Mouse (Mus musculus): Measurements from ENCODE around the gene Kcne3. TPM values are rescaled to one million over a fixed set of nuclear protein-coding genes. Genes with fewer than 3 reads are reported as not detected.

The Kcne3 gene
- 1 to 10 TPM; 1.0 to 1.1 TPM for total RNA-seq (2021)

GRCm38 (mm10) chr7:100176269-100176668 lies at the start of gene Kcne3:
Kcne3 (plus strand) TSS chr7:100176502.
- intact Hi-C loops (cut with DNase I), result loop anchor here (5.0 kb wide), 1 partner anchor 39 kb away; no protein-coding TSS in a partner anchor
- no peak for DNase-seq (ENCODE audit: low spot score)

- intact Hi-C loops (cut with DNase I), result no loop called here
- DNase-seq (ENCODE audit: low spot score), result no peak
Measured at GRCm38 (mm10) chr7:100126514-100126913, 49.8 kb upstream of the Kcne3 start.

- no peak for DNase-seq (ENCODE audit: low spot score)
- intact Hi-C loops (cut with DNase I), result no loop called here
Measured at GRCm38 (mm10) chr7:100128262-100129041, 47.9 kb upstream of the Kcne3 start.

- intact Hi-C loops (cut with DNase I), result no loop called here
- no peak for DNase-seq (ENCODE audit: low spot score)
Measured at GRCm38 (mm10) chr7:100130592-100130991, 45.7 kb upstream of the Kcne3 start.

- intact Hi-C loops (cut with DNase I), result no loop called here
- DNase-seq (ENCODE audit: low spot score), result no peak
Measured at GRCm38 (mm10) chr7:100132379-100132778, 43.9 kb upstream of the Kcne3 start.

GRCm38 (mm10) chr7:100137038-100137437 lies 39.3 kb upstream of the Kcne3 start:
- intact Hi-C loops (cut with DNase I), result loop anchor here (5.0 kb wide), 1 partner anchor 40 kb away; the partner anchor contains the start of gene Kcne3
- no peak for DNase-seq (ENCODE audit: low spot score)

- no peak for DNase-seq (ENCODE audit: low spot score)
- intact Hi-C loops (cut with DNase I), result loop anchor here (5.0 kb wide), 1 partner anchor 39 kb away; the partner anchor contains the start of gene Kcne3
Measured at GRCm38 (mm10) chr7:100138075-100138474, 38.2 kb upstream of the Kcne3 start.

GRCm38 (mm10) chr7:100140591-100140990 lies 35.7 kb upstream of the Kcne3 start:
- intact Hi-C loops (cut with DNase I), result no loop called here
- DNase-seq (ENCODE audit: low spot score), result no peak

GRCm38 (mm10) chr7:100148586-100148985 lies 27.7 kb upstream of the Kcne3 start:
- no peak for DNase-seq (ENCODE audit: low spot score)
- intact Hi-C loops (cut with DNase I), result no loop called here

- DNase-seq (ENCODE audit: low spot score), result no peak
- intact Hi-C loops (cut with DNase I), result no loop called here
Measured at GRCm38 (mm10) chr7:100150086-100150485, 26.2 kb upstream of the Kcne3 start.

GRCm38 (mm10) chr7:100150626-100151025 lies 25.7 kb upstream of the Kcne3 start:
- intact Hi-C loops (cut with DNase I), result no loop called here
- DNase-seq (ENCODE audit: low spot score), result no peak

- DNase-seq (ENCODE audit: low spot score), result no peak
- intact Hi-C loops (cut with DNase I), result loop anchor here (2.0 kb wide), 2 partner anchors 25 to 35 kb away; no protein-coding TSS in a partner anchor
Measured at GRCm38 (mm10) chr7:100157669-100158068, 18.6 kb upstream of the Kcne3 start.

- peak; percentile 92 for DNase-seq (ENCODE audit: low spot score)
- intact Hi-C loops (cut with DNase I), result loop anchor here (2.0 kb wide), 2 partner anchors 24 to 36 kb away; no protein-coding TSS in a partner anchor
Measured at GRCm38 (mm10) chr7:100159105-100159841, 17.0 kb upstream of the Kcne3 start, which contains the start of gene Lipt2. Lipt2 (plus strand) TSS chr7:100159277.

- intact Hi-C loops (cut with DNase I), result no loop called here
Measured at GRCm38 (mm10) chr7:100160006-100160405, 16.3 kb upstream of the Kcne3 start.

GRCm38 (mm10) chr7:100163506-100163905 lies 12.8 kb upstream of the Kcne3 start:
- intact Hi-C loops (cut with DNase I), result no loop called here
- no peak for DNase-seq (ENCODE audit: low spot score)

More at GRCm38 (mm10) chr7:100160006-100160405, 16.3 kb upstream of the Kcne3 start:
- no peak for DNase-seq (ENCODE audit: low spot score)

GRCm38 (mm10) chr7:100168654-100169053 lies 7.6 kb upstream of the Kcne3 start:
- no peak for DNase-seq (ENCODE audit: low spot score)

GRCm38 (mm10) chr7:100170756-100171155 lies 5.5 kb upstream of the Kcne3 start:
- no peak for DNase-seq (ENCODE audit: low spot score)
- intact Hi-C loops (cut with DNase I), result no loop called here

More at GRCm38 (mm10) chr7:100168654-100169053, 7.6 kb upstream of the Kcne3 start:
- intact Hi-C loops (cut with DNase I), result no loop called here

GRCm38 (mm10) chr7:100178016-100178890 lies 2.0 kb downstream of the Kcne3 start:
- peak; percentile 47 for DNase-seq (ENCODE audit: low spot score)
- intact Hi-C loops (cut with DNase I), result loop anchor here (5.0 kb wide), 1 partner anchor 41 kb away; no protein-coding TSS in a partner anchor

GRCm38 (mm10) chr7:100178891-100179233 lies 2.6 kb downstream of the Kcne3 start:
- intact Hi-C loops (cut with DNase I), result loop anchor here (5.0 kb wide), 1 partner anchor 42 kb away; no protein-coding TSS in a partner anchor
- no peak for DNase-seq (ENCODE audit: low spot score)

GRCm38 (mm10) chr7:100179394-100179793 lies 3.1 kb downstream of the Kcne3 start:
- no peak for DNase-seq (ENCODE audit: low spot score)
- intact Hi-C loops (cut with DNase I), result loop anchor here (5.0 kb wide), 1 partner anchor 42 kb away; no protein-coding TSS in a partner anchor

All from heart, postnatal 25 days (tissue).